Mouse (Mus musculus) heart, adult 2 months (tissue): Measurements from ENCODE around the gene Frmd5.

Experiments
- CTCF ChIP-seq: fragments of 200-600 bp; IDR thresholded peaks from 2 replicates; pipeline ENCODE4 v1.8.1; 2022; ENCODE audit warnings: antibody characterized with exemption, mild to moderate bottlenecking, moderate library complexity
- POLR2A ChIP-seq: fragments of 200-500 bp; IDR thresholded peaks from 2 replicates; pipeline ENCODE4 v1.6.1; 2011; ENCODE audit warnings: mild to moderate bottlenecking, low read depth, low read length, control low read depth; ENCODE audit not compliant: insufficient read depth

- TF ChIP-seq CTCF = no peak
- TF ChIP-seq POLR2A = no peak
Observed at GRCm38 (mm10) chr2:121594660-121595291, 212.1 kb downstream of the Frmd5 start.
